Mouse (Mus musculus) layer of hippocampus, adult 9-11 months (tissue): Measurements from ENCODE around the gene Agpat4.

ENCODE experiments used
- DNase-seq: peaks from one replicate; pipeline ENCODE4 v3.0.0; 2022

Gene Agpat4

GRCm38 (mm10) chr17:12161877-12162276, 43.4 kb downstream of the Agpat4 start:
- no peak for DNase-seq

- no peak for DNase-seq
These were observed 44.3 kb downstream of the Agpat4 start for GRCm38 (mm10) chr17:12162824-12163223.

GRCm38 (mm10) chr17:12163403-12163802, 44.9 kb downstream of the Agpat4 start:
- no peak for DNase-seq

- peak; percentile 83 for DNase-seq
These were observed 45.4 kb downstream of the Agpat4 start for GRCm38 (mm10) chr17:12163903-12164302.

GRCm38 (mm10) chr17:12164507-12164906, 46.0 kb downstream of the Agpat4 start:
- DNase-seq = no peak

GRCm38 (mm10) chr17:12165009-12165695, 46.6 kb downstream of the Agpat4 start:
- no peak for DNase-seq

- DNase-seq = no peak
These were observed 47.2 kb downstream of the Agpat4 start for GRCm38 (mm10) chr17:12165701-12166100.

- DNase-seq = peak; percentile 89
These were observed 50.0 kb downstream of the Agpat4 start for GRCm38 (mm10) chr17:12168536-12168935.

GRCm38 (mm10) chr17:12169326-12169836, 50.9 kb downstream of the Agpat4 start:
- no peak for DNase-seq

- no peak for DNase-seq
These were observed 52.4 kb downstream of the Agpat4 start for GRCm38 (mm10) chr17:12170791-12171497.

- no peak for DNase-seq
These were observed 53.2 kb downstream of the Agpat4 start for GRCm38 (mm10) chr17:12171666-12172065.

- DNase-seq = no peak
These were observed 55.7 kb downstream of the Agpat4 start for GRCm38 (mm10) chr17:12174221-12174620.

GRCm38 (mm10) chr17:12174896-12175295, 56.4 kb downstream of the Agpat4 start:
- DNase-seq = peak; percentile 38

- DNase-seq = no peak
These were observed 57.1 kb downstream of the Agpat4 start for GRCm38 (mm10) chr17:12175626-12176025.

- no peak for DNase-seq
These were observed 60.8 kb downstream of the Agpat4 start for GRCm38 (mm10) chr17:12179339-12179738.

- DNase-seq = no peak
These were observed 61.3 kb downstream of the Agpat4 start for GRCm38 (mm10) chr17:12179766-12180165.

GRCm38 (mm10) chr17:12182702-12183485, 64.4 kb downstream of the Agpat4 start:
- DNase-seq = no peak

GRCm38 (mm10) chr17:12184283-12184682, 65.8 kb downstream of the Agpat4 start:
- DNase-seq = no peak

GRCm38 (mm10) chr17:12185855-12186254, 67.4 kb downstream of the Agpat4 start:
- DNase-seq = no peak

GRCm38 (mm10) chr17:12186341-12186740, 67.8 kb downstream of the Agpat4 start:
- DNase-seq = no peak

- peak; percentile 87 for DNase-seq
These were observed 69.3 kb downstream of the Agpat4 start for GRCm38 (mm10) chr17:12187782-12188181.

- DNase-seq = no peak
These were observed 76.6 kb downstream of the Agpat4 start for GRCm38 (mm10) chr17:12195137-12195536.

- DNase-seq = no peak
These were observed 77.1 kb downstream of the Agpat4 start for GRCm38 (mm10) chr17:12195604-12196003.
